Mouse (Mus musculus): Measurements from ENCODE around the gene Sgk2.

DNA sequence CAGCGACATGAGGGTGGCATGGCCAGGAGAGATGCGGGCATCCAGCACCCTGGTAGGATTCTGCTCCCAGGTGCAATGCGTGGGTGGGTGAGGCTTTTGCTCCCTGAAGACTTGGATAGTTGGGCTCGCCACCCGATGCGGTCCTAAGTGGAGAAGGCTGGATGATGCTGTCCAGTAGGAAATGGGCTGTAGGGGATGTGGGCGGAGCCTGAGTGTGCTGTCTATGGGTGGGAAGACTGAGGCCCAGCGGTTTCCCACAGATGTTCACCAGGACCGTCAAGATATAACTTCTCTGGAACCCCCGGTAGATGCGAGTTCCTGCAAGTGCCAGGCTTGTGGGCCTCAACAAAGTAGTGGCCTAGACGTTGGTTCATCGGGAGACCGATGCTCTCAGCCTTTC is 38.9 kb upstream of the Sgk2 start:
- TF ChIP-seq POLR2A (IDR thresholded peaks at IDR 0.05; ENCODE audit: control insufficient read depth, extremely low read depth, insufficient read depth, low read length, poor library complexity) (no peak), CTCF (IDR thresholded peaks at IDR 0.05; ENCODE audit: borderline replicate concordance, control insufficient read depth, extremely low read depth, insufficient read depth, low read length, poor library complexity) (no peak)
